Mouse (Mus musculus): Measurements from ENCODE around the gene Plxna4.

DNA sequence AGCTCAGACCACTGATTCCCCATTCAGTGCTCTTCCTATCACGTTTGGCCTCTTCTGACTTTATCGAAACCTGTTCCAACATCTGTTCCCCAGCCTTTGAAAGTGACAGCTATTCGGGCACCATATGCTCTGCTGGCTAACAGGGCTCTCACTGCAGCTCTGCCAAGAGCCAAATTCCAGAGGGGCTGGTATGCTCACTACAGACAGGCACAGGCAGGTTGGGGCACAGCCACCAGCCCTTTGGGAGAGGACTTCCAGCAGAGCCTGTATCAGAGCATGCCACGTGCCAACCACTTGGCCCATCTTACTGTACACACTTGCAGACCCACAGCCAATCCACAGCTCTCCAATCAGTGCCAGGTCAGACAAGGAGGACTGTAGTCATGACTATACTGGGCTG lies 67.9 kb downstream of the Plxna4 start:
- TF ChIP-seq CTCF (conservative IDR thresholded peaks at IDR 0.05; ENCODE audit: low read length) (no peak), NANOG (IDR thresholded peaks at IDR 0.05; ENCODE audit: borderline replicate concordance, low read length) (no peak)

All from E14TG2a.4 (cell line).